Mouse (Mus musculus) cerebellum, postnatal 36 days (tissue): Measurements from ENCODE around the gene Mlec.
"Not testable (repeated sequence)": the region's sequence is repeated elsewhere in the genome, so short reads cannot be mapped to it uniquely, and the experiment has no call there.

Experiments
- DNase-seq, 2 experiments: peaks; one replicate each; pipeline ENCODE4 v3.0.0; 2021 to 2022; ENCODE audit warnings: mixed read lengths in 2 of 2

The Mlec gene

GRCm38 (mm10) chr5:115120978-115121377 lies 37.0 kb downstream of the Mlec start:
- DNase-seq: peak; percentile 60 to 65

GRCm38 (mm10) chr5:115118961-115119570 lies 38.9 kb downstream of the Mlec start, which contains the start of gene Acads:
Gene Acads, minus strand, starts transcription at chr5:115119346.
- DNase-seq: peak; percentile 48 to 57

GRCm38 (mm10) chr5:115117467-115117866 lies 40.5 kb downstream of the Mlec start:
- no peak for DNase-seq

GRCm38 (mm10) chr5:115116426-115116825 lies 41.6 kb downstream of the Mlec start:
- no peak for DNase-seq

GRCm38 (mm10) chr5:115114501-115114900 lies 43.5 kb downstream of the Mlec start:
- DNase-seq: no peak

GRCm38 (mm10) chr5:115113244-115113643 lies 44.7 kb downstream of the Mlec start:
- DNase-seq: no peak

GRCm38 (mm10) chr5:115111156-115111555 lies 46.8 kb downstream of the Mlec start:
- DNase-seq: peak in 1 of 2 experiments; percentile 37

- not testable (repeated sequence) for DNase-seq
These were observed 54.7 kb downstream of the Mlec start for GRCm38 (mm10) chr5:115103253-115103652.

- DNase-seq: no peak
These were observed 55.7 kb downstream of the Mlec start for GRCm38 (mm10) chr5:115102231-115102630.

- DNase-seq: no peak
These were observed 57.5 kb downstream of the Mlec start for GRCm38 (mm10) chr5:115100473-115100872.

- no peak for DNase-seq
These were observed 58.0 kb downstream of the Mlec start for GRCm38 (mm10) chr5:115099991-115100390.

GRCm38 (mm10) chr5:115099530-115099929 lies 58.4 kb downstream of the Mlec start:
- DNase-seq: no peak

- DNase-seq: no peak
These were observed 59.8 kb downstream of the Mlec start, which contains the start of gene Gm10401 for GRCm38 (mm10) chr5:115098195-115098594. Gene Gm10401, minus strand, starts transcription at chr5:115098295.
